Mouse (Mus musculus): ENCODE measurements around the gene Olfr1426.
"Not testable (repeated sequence)": the region's sequence is repeated elsewhere in the genome, so short reads cannot be mapped to it uniquely, and the experiment has no call there.

Gene Olfr1426

DNA sequence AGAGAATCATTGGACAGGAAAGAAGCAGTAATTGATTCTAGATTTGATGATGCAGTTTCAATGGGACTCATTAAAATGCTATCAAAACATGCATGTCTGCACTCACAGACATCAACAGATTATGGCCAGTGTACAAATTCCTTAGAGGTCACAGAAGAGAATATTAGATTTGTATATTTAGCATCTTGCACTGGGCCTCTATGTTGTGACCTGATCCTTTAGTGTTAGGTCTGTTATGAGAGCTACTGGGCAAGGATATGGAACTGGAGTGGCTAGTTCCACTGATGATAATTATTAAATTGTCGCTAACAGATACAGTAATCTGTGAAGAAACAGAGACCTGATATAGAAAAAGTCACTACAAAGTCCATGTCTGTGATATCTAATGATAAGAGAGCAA lies at the start of gene Olfr1426:
Olfr1426 (minus strand) TSS at position 101 of the 400 bp plus-strand sequence.
- no peak for DNase-seq

DNA sequence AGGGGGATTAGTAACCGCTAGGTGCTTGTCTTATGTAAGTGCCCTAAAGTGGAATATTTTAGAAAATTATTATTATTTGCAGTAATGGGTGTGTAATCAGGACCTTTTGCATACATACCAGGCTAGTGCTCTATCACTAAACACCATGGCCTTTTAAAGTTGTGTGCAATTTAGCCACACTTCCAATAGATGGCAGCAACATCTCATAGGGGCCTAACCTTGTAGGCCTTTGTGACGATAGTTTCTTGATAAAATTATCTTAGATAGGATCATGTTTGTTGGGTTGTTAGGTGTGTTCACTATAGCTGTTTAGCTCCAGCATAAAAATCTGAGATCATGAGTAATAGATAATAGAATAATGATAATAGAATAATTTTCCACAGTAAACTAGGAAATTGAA lies 42.5 kb upstream of the Olfr1426 start:
- no peak for DNase-seq

DNA sequence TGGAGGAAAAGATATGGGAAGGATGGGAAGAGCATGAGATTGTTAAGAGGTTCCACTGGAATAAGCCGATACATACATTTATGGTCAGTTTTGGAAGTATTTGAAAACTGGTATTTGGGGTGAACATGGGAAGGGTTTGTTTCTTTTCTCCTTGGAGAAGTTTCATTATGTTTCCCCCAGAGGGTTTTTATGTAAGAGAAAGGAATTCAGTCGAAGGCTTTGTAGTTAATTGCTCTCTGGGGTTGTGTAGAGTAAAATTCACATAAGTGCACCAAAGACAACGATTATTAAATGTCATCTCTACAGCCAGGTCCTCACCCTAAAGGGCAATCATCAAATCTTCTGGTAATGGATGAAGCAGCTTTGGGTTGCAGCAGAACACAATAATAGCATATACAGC lies 31.3 kb upstream of the Olfr1426 start, which contains the start of gene Olfr76:
Olfr76 (minus strand) TSS at position 101 of the 400 bp plus-strand sequence.
- DNase-seq = no peak

DNA sequence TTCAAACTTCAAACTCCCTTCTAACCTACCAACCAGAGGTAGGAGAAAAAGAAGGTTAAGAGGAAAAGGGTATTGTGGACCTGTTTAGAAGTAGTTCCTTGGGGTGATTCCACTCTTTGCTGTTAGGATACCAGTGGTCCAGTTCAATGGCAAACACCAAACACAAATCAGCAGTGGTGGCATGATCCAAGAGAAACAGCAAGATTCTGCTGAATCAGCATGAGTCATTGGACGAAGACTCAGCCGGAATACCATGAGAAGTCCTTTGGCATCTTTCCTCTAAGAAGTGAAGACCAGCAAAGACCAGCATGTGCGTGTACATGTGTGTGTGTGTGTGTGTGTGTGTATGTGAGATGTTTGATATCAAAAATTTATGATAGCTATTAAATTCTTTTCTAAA lies 24.7 kb upstream of the Olfr1426 start:
- no peak for DNase-seq

DNA sequence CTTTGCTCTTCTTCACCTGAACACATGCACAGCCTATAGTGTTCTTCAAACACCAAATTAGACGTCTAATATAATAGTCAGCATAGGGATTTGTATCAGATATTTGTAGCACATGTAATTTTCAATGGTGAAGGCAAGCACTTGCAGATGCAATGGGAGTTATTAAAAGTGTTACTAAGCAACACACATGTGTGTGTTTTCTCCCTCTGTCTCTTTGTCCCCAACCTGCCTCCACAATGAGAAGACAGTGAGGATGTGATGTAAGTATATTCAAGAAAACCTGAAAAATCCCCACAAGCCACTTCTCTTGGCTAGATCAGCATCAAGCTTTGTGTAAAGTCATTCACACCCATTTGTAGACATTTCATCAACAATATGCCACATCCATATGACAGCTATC lies 24.0 kb upstream of the Olfr1426 start, which contains the start of gene Olfr1428:
Olfr1428 (minus strand) TSS at position 101 of the 400 bp plus-strand sequence.
- DNase-seq = no peak

DNA sequence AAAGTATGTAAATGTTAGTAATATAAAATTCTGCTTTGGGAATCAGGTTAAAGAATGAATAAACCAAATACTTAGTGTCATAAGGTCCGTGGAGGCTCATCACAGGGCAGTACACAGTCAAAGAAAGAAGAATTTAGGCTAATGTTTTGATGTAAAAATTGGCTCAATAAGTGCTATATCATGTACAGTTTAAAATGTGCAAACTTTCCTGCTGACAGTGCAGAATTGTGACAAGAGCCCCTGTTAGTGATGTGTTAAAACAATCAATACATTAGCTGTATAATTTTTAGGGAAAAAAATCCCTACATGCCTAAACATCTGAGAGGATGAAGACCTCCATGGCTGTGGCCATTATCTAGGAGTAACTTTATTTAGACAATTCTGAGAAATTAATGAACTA lies 22.0 kb upstream of the Olfr1426 start:
- no peak for DNase-seq

DNA sequence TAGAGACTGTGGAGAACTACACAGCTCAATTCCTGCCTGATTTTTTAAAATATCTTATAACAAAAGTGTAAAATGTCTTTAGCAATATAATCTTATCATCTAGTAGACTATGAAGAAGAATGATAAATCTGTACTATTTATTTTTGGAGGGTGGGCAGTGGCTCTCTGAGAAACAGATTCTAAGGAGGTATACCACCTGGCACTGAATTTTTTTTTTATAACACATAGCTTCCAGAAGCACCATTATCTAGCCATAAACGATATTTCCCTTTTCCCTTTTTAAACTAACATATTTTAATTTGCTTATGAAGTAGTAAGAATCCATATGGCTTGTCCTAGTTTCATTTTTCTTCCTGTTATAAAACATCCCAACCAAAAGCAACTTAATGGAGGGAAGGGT lies 12.7 kb upstream of the Olfr1426 start:
- DNase-seq = no peak

DNA sequence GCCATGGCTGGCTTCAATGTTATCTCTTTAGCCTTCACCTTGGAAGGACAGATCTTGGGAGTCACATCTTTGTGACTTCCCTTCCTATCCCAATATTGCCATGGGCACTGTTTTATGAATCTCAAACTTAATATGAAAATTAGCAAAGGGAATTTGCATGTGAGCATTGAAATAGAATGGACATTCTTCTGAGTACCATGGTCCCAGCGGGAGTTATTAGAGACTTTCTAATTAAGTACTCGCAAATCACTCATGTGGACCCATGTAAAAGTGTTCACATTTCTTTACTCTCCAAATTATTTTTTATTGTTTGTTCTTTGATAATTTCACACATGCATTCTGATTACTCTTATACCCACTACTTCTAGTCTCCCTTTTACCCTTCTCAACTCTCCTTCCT lies 11.4 kb upstream of the Olfr1426 start, which contains the start of gene Olfr1427:
Olfr1427 (minus strand) TSS at position 101 of the 400 bp plus-strand sequence.
- DNase-seq = no peak

DNA sequence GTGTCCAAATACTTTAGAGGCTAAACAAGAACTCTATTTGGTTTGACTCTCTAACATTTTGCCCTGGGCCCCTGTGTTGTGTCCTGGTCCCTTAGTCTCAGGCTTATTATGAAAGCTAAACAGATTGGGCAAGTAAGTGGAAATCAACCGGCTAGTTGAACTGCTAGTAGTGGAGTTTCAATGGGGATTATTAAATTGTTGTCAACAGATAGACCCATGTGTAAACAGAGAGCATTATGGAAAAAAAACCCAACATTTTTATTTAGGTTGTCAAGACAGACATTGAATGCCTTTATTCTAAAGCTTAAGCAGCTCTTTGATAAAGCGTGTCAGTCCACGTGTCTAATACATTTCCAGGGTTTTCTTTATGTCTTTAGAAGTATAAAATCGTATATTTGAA lies 14.2 kb downstream of the Olfr1426 start, which contains the start of gene Olfr1425:
Olfr1425 (minus strand) TSS at position 101 of the 400 bp plus-strand sequence.
- DNase-seq = not testable (repeated sequence)

DNA sequence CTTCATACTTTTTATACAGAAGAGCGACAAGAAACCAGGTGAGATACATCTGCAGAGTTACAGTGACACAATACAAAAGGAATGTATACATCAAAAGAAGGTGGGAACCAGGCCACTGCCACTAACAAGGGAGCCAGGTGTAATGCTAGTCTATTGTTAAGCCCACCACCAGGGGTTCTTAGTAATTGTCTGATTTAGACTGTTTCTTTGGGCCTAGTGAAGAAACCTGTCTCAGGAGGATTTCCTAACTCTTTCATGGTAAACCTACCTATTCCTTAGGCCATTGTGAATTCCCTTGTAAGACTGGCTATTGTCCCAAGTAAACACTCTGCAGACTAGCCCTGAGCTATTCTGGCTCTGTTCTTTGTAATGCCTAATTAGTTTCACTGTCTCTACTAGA lies 22.3 kb downstream of the Olfr1426 start:
- not testable (repeated sequence) for DNase-seq

DNA sequence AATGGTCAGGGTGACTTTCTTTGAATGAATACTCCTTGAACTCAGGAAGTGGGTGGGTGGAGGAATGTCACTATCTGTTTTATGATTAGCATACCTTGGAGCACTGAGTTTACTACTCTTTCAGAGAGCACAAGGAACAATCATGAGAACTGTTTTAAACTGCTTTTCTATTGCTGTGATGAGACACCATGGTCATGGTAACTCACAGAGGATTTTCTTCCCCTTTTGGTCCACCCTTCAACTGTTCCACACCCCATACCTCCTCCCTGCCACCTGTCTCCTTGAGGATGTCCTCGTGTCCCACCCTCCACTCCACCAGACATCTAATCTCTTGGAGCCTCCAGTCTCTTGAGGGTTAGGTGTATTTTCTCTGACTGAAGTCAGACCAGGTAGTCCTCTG lies 24.0 kb downstream of the Olfr1426 start:
- DNase-seq = not testable (repeated sequence)

DNA sequence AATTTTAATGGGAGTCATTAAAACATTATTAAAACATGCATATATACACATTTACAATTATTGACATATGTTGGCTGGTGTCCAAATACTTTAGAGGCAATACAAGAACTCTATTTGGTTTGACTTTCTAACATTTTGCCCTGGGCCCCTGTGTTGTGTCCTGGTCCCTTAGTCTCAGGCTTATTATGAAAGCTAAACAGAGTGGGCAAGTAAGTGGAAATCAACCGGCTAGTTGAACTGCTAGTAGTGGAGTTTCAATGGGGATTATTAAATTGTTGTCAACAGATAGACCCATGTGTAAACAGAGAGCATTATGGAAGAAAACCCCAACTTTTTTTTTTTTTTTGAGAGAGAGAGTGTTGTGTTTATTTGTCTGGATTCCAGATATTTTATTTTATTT lies 29.2 kb downstream of the Olfr1426 start, which contains the start of gene Olfr1424:
Olfr1424 (minus strand) TSS at position 101 of the 400 bp plus-strand sequence.
- DNase-seq = not testable (repeated sequence)

DNA sequence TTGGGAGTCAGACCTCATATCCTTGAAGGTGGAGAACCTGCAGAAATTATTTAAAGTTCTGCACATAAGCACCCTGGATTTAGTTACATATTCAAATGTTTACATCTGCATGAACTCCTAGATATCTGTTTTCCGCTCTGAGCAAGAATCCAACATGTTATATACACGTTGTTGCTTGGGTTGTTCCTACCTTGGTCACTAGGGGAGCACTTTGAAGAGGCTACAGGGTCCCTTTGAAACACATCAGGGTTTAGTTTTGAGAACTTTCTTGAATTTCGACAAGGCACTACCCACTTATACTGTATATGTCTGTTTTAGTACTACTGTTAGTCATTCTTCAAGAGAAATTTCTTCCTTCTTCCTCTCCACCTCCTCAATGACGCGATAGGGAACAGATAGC lies 48.6 kb downstream of the Olfr1426 start:
- DNase-seq = no peak

DNA sequence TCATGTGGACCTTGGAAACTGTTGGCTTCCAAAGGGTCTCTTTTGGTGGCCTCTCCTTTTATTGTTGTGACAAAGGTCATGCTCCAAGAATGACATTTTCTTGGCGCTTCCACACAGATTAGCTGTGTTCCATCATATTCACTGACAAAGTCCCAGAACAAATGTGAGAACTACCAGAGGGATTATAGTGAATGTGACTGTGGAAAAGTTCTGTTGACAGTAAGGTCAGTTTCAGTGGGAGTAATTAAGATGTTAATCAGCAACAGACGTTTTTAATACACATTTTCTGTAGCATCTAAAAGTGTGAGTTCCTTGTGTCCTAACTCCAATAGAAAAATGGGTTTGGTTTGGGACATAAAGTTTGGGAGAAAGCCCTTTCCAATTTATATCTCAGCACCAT lies 50.6 kb downstream of the Olfr1426 start, which contains the start of gene Olfr1423:
Olfr1423 (minus strand) TSS at position 101 of the 400 bp plus-strand sequence.
- no peak for DNase-seq

DNA sequence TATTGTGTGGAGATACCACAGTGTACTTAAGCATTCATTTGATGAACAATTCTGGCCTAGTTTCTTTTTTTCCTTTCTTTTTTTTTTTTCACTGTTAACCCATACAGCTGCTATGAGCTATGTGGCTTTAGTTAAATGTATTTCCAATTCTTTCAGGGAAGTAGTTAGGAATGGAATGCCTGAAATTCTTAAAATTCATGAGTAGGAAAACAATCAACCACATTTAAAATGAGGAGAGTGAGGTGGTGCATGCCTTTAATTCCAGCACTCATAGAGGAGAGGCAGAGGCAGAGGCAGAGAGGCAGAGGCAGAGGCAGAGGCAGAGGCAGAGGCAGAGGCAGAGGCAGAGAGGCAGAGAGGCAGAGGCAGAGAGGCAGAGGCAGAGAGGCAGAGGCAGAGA lies 54.1 kb downstream of the Olfr1426 start:
- no peak for DNase-seq
